Mouse (Mus musculus) adrenal gland, postnatal 14 days (tissue): ENCODE results near the gene Socs3. TPM values are rescaled to one million over a fixed set of nuclear protein-coding genes. Genes with fewer than 3 reads are reported as not detected.

ENCODE experiments used
- DNase-seq: peaks from one replicate; pipeline ENCODE4 v3.0.0; 2021; ENCODE audit warnings: mixed read lengths
- total RNA-seq: library from RNA; stranded (reverse); gene quantifications from 2 replicates; pipeline ENCODE4 v1.2.3, GENCODE M21; 2021

The Socs3 gene
- total RNA-seq, 1 experiment from 2014 or later: 4.8 TPM

DNA sequence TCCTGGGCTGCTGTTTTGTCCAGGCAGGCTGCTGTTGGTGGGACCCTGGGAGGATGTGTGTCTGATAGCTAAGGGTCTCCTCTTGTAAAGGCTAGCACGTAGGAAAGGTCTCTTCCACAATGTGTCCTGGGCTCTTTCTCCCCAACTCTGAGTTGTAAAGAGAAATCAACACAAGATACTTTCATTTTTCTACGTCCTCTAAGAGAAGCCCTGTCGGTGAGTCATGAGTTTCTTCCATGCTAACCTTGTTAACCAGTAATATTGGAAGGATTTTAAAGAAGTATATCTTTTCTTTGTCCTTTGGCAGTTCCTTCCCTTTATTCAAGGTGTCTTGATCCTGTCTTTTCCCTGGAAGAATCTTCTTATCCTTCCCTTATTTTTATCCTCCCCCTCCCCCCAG lies 25.8 kb upstream of the Socs3 start:
- DNase-seq: no peak

- peak; percentile 47 for DNase-seq
These were observed 25.4 kb upstream of the Socs3 start for GRCm38 (mm10) chr11:117995255-117995654.

DNA sequence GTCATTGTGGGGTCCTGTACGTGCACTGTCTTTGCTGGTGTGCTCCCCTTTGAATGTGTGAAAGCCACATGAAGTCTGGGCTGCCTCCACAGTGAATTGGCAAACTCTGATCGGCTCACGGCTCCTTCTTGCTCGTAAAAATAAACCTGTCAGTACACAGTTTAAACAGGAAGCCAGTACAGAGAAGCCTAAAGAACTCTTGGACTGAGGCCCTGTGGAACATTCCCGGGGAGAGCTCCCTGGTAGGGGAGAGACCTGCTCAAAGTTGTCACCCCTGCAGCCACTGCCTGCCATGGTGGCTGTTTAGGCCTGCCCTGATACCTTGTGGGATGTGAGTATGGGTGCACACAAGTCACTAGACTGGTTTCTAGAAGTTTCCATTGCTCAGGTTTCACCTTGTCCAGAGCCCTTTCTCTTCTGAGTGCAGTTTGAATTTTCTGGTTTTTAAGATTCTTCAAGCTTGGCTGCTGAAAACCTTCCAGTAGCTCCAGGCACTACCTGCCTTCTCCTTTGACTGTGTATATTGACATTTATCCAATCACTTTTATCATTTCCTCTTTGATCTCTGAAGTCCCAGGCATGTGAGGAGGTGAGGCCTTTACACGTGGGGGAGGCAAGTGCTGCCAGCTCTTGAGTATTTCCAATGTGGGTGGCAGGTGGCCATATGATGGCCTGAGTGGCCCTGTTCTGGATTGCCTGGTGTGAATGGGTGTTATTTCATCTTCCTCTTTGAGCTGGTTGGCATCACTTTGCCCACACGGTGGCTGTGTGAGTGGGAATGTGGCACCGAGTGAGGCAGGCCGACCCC lies 24.6 kb upstream of the Socs3 start:
- DNase-seq: no peak

GRCm38 (mm10) chr11:117993190-117994175 lies 23.6 kb upstream of the Socs3 start:
- no peak for DNase-seq

GRCm38 (mm10) chr11:117991502-117992470 lies 21.9 kb upstream of the Socs3 start:
- DNase-seq: no peak

DNA sequence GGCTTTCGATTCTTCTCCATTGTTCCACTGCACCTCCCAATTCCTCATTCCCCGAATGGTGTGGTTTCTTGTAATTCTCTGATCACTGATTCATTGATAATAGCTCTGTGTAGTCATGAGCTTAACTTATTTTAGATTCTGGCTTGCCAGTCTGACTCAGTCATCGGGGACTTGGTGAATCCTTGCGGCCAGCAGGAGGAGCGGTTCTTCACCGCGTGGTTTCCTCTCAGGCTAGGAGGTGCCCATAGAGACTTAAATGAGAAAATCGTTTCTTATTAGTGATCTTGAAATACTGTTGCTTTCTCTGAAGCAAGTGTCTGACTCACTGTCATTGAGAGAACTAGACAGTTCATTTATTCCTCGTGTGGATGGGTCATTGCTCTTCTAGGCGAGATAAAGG lies 20.1 kb upstream of the Socs3 start:
- peak; percentile 62 for DNase-seq

DNA sequence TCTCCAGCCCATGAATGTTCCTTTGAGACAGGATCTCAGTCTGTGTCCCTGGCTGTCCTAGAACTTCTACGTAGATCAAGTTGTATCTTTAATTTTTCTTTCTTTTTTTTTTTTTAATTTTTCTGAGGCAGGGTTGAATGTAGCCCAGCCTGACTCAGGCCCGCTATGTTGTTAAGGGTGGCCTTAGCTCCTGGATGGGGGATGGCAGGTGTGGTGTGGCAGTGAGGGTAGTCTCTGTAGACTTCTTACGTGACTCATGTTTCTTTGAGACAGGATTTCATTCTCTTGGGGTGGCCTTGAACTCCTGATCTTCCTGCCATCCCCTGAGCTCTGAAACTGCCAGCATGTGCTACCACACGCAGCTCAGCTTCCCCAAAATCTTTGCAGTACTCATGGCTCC lies 19.4 kb upstream of the Socs3 start:
- DNase-seq: no peak

DNA sequence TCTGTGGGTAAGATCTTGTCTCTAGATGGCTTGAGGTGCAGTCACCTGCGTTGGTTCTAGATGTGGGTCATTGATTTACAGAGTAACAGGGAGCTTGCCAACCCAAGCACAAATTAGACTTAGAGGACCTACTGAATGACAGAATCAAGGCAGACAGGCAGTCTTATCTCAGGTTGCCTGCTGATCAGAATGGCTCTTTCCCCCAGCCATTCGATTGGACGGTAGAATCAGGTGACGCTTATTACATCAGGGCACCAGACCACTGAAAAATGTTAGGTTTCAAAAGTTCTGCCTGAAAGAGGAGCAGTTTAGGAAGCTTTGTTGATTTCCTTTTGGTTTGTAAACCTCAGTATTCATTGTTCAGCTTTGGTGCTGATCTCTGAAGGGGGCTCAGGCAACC lies 18.1 kb upstream of the Socs3 start:
- DNase-seq: no peak

DNA sequence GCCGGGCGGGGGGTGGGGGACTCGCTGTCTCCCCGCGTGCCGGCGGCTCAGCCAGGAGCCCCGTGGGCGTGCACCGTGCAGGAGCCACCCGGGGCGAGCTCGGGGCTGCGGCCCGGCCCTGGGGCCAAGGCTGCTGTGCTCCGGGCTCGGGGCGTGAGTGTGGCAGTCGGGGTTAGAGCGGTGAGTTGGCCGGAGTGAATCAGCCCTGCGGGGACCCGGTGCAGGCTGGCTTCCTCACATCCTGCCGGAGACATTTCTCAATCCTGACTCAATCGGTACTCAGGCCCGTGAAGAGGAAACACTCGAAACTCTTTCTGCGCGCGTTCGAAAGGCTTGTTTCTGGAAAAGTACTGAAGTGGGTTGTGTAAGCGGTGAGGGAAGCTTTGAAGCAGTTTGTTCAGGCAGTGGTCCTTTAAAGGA lies 17.2 kb upstream of the Socs3 start:
- peak; percentile 75 for DNase-seq

DNA sequence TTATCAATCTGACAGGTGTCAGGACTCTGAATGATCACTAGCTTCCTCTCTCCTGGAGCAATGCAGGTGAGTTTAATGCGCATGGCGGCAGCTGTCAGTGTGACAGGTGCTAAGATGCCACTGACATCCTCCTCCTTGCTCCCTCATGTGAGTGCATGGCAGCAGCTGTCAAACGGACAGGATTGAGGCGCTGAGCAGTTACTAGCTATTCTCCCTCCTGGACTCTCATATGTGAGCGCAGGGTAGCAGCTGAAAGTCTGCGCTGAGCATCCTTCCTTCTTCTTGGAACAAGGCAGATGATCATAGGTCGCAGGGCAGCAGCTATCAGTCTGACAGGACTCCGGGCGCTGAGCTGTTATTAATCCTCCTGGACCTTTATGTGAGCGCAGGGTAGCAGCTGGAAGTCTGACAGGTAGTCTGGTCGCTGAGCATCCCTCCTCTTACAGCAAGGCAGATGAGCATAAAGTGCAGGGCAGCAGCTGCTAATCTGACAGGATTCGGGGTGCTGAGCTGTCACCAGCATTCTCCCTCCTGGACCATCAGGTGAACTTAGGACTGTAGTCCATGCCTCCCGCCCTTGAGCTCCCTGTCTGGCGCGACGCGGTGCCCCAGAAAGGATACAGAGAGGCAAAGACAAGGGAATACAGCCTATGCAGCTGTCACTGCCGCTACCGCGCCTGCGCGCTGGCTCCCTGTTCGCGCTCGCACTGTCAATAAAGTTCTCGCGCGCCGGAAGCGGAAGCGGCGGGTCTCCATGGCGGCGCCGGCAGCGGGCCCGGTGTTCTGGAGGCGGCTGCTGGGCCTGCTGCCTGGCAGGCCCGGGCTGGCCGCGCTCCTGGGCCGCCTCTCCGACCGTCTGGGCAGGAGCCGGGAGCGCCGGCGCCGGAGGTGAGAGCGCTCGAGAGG lies 16.5 kb upstream of the Socs3 start, which contains the start of gene Pgs1:
Gene Pgs1, plus strand, starts transcription at position 167 of the 906 bp plus-strand sequence.
- peak; percentile 95 for DNase-seq

DNA sequence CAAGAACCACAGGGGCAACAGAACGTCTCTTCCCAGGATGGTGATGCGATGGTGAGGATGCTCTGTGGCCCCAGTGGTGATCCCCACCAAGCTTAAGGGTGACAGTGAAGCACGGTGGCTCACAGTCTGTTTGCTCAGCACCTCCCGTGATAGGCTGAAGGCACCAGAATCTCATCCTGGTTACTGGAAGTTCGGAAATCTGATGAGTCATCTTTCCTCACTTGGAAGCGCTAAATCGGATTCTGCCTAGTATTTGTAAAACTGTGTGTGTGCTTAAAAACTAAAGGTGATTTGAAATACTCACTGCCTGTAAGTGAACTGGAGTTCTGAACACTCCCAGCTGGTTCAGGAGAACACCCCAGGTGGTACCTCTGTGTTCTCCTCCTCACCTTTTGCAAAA lies 13.9 kb upstream of the Socs3 start:
- no peak for DNase-seq

DNA sequence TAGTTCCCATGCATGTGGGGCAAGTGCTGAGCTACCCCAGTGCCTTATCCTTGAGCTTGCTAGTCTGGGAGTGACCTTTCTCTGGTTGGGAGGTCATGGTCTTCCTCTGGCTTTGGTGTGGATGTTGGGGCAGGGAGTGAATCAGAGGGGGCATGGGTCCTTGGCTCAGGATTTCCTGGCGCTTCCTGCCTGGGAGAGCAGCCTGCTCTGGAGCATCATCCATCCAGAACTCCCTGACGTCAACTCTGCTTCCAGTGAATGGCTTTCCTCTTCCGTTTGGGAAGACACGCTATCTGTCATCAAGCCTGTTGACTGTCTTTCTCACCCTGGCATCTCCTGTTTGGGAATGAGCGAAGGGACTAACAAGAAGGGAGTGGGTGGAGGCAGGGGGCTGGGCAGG lies 12.6 kb upstream of the Socs3 start:
- peak; percentile 61 for DNase-seq

DNA sequence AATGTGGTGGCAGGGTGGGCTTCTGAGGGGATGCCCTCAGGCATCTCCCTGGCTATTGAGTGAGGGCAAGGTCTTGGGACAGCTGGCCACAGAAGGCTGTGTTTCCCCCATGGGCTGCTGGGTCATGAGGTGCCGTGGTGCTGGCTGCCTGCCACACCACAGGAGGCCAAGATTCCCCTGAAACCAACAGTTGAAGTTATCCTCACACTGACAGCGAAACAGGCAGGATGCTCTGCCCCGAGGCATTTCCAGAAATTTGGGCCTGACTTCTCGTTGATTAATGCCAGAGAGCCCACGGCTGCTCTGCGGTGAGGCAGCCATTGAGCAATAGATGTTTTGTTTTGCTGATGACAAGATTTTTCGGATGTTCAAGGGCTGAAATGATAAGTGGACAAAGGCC lies 9.5 kb upstream of the Socs3 start:
- DNase-seq: no peak

GRCm38 (mm10) chr11:117977694-117978360 lies 8.0 kb upstream of the Socs3 start:
- no peak for DNase-seq

DNA sequence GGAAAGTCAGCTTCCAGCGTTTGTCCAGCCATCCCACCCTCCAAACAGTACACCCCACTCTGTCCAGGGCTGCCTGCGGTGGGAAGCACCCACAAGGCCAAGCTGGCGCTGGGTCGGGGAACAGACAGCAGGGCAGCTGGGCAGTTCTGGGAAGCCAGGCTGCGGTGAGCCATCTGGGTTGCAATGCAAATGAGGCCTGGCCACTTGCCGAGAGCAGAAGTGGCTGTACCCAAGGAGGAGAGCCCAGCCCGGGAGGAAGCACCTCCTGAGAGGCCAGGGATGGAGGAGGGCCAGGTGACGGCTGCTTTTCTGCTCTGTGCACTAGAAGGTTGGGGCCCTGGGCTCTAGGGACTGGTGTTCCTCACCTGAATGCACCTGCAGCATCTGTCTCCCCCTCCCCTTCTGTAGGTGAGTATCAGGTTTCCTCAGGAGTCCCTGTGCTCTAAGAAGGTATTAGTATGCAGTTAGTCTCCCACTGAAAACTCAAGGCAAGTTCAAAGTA lies 6.3 kb upstream of the Socs3 start:
- DNase-seq: peak; percentile 70

DNA sequence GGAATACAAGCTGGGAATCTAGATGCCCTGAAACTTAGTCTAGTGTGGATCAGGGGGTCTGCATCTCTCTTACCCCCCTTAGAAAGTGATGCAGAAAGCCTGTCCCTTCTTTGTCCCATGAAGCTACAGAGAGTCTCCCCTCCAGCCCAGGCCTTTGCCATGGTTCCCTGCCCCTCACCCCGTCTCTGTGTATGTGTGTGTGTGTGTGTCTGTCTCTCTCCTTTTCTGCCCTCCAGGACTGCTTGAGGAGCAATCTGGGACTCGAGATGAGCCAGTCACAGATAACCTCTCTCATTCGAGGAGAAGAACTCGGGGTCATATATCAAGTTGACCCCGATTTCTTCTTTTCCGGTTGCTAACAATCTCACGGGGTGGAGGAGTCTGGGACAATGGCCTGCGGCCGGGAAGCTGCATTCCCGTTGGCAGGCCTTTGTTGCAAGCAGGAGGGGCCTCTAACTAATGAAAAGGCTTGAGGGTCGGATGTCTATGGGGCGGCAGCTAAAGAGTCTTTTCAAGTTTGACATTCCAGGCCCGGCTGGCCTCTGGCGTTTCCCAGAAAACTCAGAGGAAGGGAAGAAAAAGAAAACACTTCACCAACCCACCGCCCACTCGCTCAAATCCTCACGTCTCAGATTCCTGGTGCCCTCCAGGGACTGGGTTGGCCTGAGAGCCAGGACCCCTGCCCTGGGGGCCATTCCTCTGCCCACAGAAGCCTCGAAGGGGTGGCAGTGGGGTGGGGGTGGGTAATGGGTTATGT lies 5.5 kb upstream of the Socs3 start:
- peak; percentile 24 for DNase-seq

DNA sequence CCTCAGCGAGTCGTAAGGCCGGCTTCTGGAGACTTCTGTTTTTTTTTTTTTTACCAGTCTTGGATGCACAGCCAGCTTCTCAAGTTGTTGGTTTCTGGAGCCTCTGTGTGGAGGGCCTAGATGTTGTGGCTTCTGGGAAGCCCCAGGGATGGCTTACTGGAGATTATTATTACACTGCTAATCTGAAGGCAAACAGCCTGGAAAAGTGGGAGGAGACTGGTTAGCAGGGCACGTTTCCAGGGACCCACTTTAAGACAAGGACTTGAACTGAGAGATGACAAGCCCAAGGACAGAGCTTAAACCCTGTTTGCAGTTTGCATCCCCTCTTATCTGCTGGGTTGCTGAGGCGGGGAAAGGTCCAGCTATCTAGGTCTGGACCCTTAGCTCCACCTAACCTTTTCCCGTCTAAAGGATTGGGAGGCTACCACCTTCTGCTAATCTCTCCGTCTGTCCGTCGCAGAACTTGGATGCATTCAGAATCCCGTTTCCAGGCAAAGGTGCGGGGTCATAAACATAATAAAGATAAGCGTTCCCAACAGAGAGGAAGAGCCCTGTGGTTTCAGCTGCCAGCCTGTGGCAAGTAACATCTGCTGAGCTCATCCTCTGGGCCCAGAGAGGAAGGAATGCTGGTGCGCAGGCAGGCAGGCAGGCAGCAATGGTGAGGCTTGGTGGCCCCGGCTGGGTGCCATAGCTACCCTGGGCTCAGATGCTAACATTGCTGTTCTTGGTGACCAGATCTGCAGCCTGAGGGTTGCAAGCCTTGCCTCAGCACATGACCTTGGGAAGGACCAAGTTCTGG lies 4.7 kb upstream of the Socs3 start:
- peak; percentile 33 for DNase-seq

DNA sequence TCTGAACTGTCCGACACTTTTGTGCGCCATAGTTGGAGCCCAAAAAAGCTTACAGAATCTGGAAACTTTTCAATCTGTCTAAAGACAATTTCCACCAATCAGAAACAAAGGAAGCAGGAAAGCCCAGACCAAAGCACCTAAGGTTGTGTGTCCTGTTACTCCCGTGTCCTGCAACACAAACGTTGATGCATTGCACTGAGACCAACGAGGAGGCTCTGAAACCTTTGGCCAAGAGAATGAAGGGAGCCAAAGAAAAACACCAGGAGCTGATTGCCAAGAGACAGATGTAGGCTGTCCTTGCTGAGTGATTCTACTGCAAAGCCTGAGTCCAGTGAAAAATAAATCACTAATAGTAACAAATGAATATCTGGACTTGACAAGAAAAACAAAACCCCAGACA lies 3.7 kb upstream of the Socs3 start:
- no peak for DNase-seq
